Mouse (Mus musculus): ENCODE measurements around the gene Cd24a.

DNA sequence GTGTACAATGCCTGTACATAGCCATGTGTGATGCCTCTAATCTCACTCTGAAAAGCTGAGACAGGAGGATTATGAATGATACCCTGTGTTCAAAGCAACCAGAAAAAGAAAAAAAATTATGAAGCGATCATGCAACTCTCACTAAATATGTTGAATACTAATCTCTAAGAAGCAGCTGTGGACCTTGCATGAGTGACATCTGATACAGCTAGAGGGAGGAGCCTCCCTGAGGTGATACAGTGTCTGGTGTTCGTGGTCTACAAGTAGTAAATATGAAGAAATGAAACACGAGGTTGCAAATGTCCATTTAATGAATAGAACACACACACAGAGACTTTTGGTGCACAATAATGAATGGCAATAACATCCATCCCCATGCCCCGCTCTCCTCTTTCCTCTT is 52.5 kb downstream of the Cd24a start:
- TF ChIP-seq CTCF (IDR thresholded peaks at IDR 0.05; ENCODE audit: control insufficient read depth, insufficient read depth, low read length): no peak
- TF ChIP-seq POLR2A (IDR thresholded peaks at IDR 0.05; ENCODE audit: borderline replicate concordance, control insufficient read depth, low read depth, low read length): no peak
